Mouse (Mus musculus): Measurements from ENCODE around the gene B4galt5. TPM values are rescaled to one million over a fixed set of nuclear protein-coding genes. Genes with fewer than 3 reads are reported as not detected.

The B4galt5 gene
- polyA plus RNA-seq, 1 experiment from 2014 or later = 8.1 TPM

DNA sequence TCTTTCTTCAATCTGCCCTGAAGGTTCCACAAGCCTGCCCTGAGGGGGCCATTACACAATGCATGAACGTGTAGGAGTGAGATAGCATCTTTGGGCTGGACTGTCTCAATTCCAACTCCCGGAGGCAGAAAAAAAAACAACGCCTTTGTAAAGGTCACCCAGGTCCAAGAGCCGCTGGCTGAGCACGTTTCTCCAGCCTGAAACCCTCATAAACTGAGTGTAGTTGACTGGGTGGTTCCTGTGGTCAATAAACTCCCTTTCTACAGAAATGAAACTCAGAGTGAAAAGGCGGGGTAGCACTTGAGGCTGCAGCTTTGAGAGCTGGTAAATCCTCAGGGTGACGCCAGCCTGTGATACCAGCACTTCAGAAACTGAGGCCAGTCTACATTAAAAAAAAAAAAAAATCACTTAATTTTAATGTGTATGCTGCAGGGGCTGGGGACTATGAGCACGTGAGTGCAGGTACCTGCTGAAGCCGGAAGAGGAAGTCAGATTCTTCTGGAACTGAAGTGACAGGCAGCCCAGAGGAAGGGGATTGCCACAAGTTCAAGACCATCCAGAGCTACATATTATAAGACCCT lies 2.5 kb upstream of the B4galt5 start:
- no peak overlapping the region for H3K9ac ChIP-seq (ENCODE audit: low read length)
- H3K9me3 ChIP-seq (replicated peaks; ENCODE audit: control insufficient read depth, low read length) = no peaks in the 10 kb centered on the region
- H3K27ac ChIP-seq (ENCODE audit: low read length) = no peak overlapping the region
- no peaks in the 10 kb centered on the region for H3K27me3 ChIP-seq (ENCODE audit: control insufficient read depth, insufficient read depth, low read length)
- H3K36me3 ChIP-seq (ENCODE audit: control insufficient read depth, insufficient read depth) = no peaks in the 10 kb centered on the region
- H3K4me3 ChIP-seq (ENCODE audit: low read length) = no peak overlapping the region
- H3K4me1 ChIP-seq (ENCODE audit: control insufficient read depth, insufficient read depth, low read length) = peaks cover 15% of the 10 kb centered on the region
- ATAC-seq (replicated peaks; ENCODE audit: extremely low read depth, insufficient read depth, low FRiP score) = no peak
- WGBS = 51% methylated on average over 9 of the region's 9 CpGs
- no peak overlapping the region for H3K4me2 ChIP-seq (ENCODE audit: low read depth, low read length)

DNA sequence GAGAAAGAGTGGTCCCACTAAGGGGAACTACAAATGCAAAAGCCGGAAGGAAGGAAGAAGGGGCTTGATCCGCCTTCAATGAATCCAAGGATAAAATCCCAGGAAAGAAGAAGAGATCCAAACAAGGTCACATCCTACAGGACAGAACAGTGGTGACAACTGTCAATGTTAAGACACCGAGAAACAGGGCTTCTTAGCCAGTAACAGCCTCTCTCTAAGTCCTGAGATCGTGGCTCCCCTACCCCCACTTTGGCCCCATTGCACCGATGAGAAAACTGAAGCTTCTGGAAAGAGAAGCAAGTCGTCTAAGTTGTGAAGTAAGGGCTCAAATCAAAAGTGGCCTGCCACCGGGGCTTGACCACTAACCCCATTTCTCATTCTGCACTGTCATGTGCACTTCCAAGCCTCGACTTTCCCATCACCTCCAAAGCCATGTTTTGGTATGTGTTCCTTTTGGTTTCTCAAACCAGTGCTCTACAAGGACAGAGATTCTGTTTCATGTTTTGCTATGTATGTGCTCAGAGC lies 1.2 kb upstream of the B4galt5 start:
- no peak for ATAC-seq (replicated peaks; ENCODE audit: extremely low read depth, insufficient read depth, low FRiP score)
- Histone ChIP-seq H3K27me3 (ENCODE audit: control insufficient read depth, insufficient read depth, low read length) (no peaks in the 10 kb centered on the region), H3K4me2 (ENCODE audit: low read depth, low read length) (peak overlapping the region; percentile 87; the same call in 1 of the 2 replicates), H3K27ac (ENCODE audit: low read length) (no peak overlapping the region), H3K9me3 (replicated peaks; ENCODE audit: control insufficient read depth, low read length) (no peaks in the 10 kb centered on the region), H3K9ac (ENCODE audit: low read length) (no peak overlapping the region), H3K36me3 (ENCODE audit: control insufficient read depth, insufficient read depth) (no peaks in the 10 kb centered on the region), H3K4me1 (ENCODE audit: control insufficient read depth, insufficient read depth, low read length) (peaks cover 15% of the 10 kb centered on the region), H3K4me3 (ENCODE audit: low read length) (no peak overlapping the region)
- WGBS = 49% methylated on average over 8 of the region's 8 CpGs

DNA sequence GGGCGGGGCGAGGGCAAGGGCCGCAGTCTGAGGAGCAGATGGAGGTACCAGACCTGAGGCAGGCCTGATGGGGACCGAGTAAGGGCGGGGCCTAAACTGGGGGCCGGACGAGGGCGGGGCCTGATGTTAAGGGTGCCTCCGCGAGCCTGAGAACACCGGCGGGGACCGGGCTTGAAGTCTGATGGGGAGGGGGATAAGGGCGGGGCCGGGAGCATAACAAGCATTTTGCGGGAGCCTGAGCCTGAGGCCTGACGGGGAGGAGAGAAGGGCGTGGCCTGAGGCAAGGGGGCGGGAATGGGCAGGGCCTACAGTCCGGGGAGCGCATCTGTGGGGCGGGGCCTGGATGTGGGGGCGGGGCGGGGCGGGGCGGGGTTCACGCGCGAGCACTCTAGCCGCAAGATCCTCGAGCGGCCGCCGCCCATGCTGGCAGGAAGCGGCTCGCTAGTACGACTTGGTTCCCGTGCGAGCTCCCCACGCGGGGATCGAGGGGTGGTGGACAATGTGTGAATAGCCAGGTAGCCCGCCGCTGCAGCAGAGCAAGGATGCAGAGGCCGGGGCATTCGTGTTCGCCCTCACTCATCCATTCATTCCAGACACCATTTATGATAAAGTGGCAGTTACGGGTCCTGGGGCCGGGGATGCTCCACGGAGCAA lies 427 bp upstream of the B4galt5 start:
- WGBS = under 1% methylated on average over 40 of the region's 50 CpGs
- peak; percentile 95 for ATAC-seq (replicated peaks; ENCODE audit: extremely low read depth, insufficient read depth, low FRiP score)

DNA sequence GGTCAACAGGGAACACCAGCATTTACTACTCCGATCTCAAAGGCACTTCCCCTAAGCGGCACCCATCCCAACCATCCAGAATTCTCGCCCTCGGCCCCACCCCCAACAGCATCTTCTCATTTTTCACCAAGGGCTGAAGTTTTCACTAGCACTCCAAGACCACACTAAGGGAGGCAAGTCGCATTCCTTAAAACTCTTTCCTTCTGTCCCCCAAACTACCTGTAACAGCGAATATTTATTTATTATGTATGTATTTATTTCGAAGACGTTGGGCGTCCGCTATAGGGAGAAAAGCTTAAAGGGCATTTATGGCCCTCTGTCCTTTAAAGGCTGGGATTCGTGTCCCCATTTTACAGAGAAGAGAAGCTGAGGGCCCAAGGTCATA lies 1.0 kb downstream of the B4galt5 start:
- Histone ChIP-seq H3K27me3 (ENCODE audit: control insufficient read depth, insufficient read depth, low read length) (no peaks in the 10 kb centered on the region), H3K4me3 (ENCODE audit: low read length) (peak overlapping the region; percentile 90), H3K36me3 (ENCODE audit: control insufficient read depth, insufficient read depth) (no peaks in the 10 kb centered on the region), H3K27ac (ENCODE audit: low read length) (no peak overlapping the region), H3K4me1 (ENCODE audit: control insufficient read depth, insufficient read depth, low read length) (peaks cover 26% of the 10 kb centered on the region), H3K9me3 (replicated peaks; ENCODE audit: control insufficient read depth, low read length) (no peaks in the 10 kb centered on the region), H3K4me2 (ENCODE audit: low read depth, low read length) (peak overlapping the region; percentile 87), H3K9ac (ENCODE audit: low read length) (peak overlapping the region; percentile 92)
- WGBS = 13% methylated on average over 11 of the region's 11 CpGs
- ATAC-seq (replicated peaks; ENCODE audit: extremely low read depth, insufficient read depth, low FRiP score) = no peak

More for the DNA sequence above, 427 bp upstream of the B4galt5 start:
- Histone ChIP-seq H3K4me2 (ENCODE audit: low read depth, low read length) (peak overlapping the region; percentile 87), H3K27me3 (ENCODE audit: control insufficient read depth, insufficient read depth, low read length) (no peaks in the 10 kb centered on the region), H3K36me3 (ENCODE audit: control insufficient read depth, insufficient read depth) (no peaks in the 10 kb centered on the region), H3K4me3 (ENCODE audit: low read length) (peak overlapping the region; percentile 90), H3K9ac (ENCODE audit: low read length) (peak overlapping the region; percentile 63), H3K4me1 (ENCODE audit: control insufficient read depth, insufficient read depth, low read length) (peaks cover 15% of the 10 kb centered on the region), H3K27ac (ENCODE audit: low read length) (no peak overlapping the region), H3K9me3 (replicated peaks; ENCODE audit: control insufficient read depth, low read length) (no peaks in the 10 kb centered on the region)

DNA sequence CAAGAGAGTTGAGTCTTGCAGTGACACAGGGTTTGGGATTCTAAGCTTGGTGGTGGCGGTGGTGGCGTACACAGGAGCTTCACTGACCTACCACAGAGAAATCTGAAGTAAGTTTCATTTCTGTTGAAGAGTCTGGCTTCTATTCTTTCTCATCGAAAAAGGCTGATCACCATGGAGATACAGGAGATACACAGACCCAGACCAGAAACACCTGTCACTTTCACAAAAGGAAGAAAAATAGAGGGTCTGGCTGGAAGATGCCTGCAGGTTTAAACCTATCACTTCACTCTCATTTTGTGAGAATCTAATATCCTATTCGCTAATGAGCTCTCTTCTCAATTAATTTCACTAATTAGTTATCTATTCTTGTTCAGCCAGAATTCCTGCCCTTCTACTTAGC lies 1.6 kb downstream of the B4galt5 start:
- Histone ChIP-seq H3K4me3 (ENCODE audit: low read length) (peak overlapping the region; percentile 90), H3K4me1 (ENCODE audit: control insufficient read depth, insufficient read depth, low read length) (peaks cover 26% of the 10 kb centered on the region), H3K27me3 (ENCODE audit: control insufficient read depth, insufficient read depth, low read length) (no peaks in the 10 kb centered on the region), H3K4me2 (ENCODE audit: low read depth, low read length) (peak overlapping the region; percentile 87), H3K27ac (ENCODE audit: low read length) (no peak overlapping the region), H3K9ac (ENCODE audit: low read length) (no peak overlapping the region), H3K36me3 (ENCODE audit: control insufficient read depth, insufficient read depth) (no peaks in the 10 kb centered on the region), H3K9me3 (replicated peaks; ENCODE audit: control insufficient read depth, low read length) (no peaks in the 10 kb centered on the region)
- ATAC-seq (replicated peaks; ENCODE audit: extremely low read depth, insufficient read depth, low FRiP score) = no peak
- 85% methylated on average over 4 of the region's 4 CpGs for WGBS

DNA sequence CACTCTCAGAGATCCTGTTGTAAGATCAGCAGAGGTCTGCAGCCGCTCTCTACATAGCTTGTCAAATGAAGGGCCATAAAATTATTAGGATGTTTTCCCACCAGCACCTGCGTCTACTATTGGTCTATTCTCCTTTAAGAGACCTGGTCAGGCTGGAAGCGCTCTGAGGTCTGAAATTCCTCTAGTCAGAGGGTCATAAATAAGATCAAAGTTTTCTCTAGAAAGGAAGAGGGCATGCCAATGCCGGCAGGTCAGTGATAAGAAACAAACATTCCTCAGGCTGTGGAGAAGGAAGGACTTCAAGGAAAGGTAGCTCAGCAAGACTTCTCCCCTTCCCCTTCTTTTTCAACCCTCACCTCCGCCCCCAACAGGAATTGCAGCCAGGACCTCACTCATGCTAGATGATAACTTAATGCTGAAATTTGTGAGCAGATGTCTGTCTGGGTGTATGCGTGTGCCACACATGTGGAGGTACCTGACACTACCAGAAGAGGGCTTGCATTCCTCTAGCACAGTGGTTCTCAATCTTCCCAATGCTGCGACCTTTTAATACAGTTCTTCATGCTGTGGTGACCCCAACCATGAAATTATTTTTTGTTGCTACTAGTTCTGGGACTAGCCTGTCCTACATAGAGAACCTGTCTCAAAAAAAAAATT lies 3.3 kb downstream of the B4galt5 start:
- Histone ChIP-seq H3K4me1 (ENCODE audit: control insufficient read depth, insufficient read depth, low read length) (peaks cover 26% of the 10 kb centered on the region), H3K27ac (ENCODE audit: low read length) (no peak overlapping the region)
- ATAC-seq (replicated peaks; ENCODE audit: extremely low read depth, insufficient read depth, low FRiP score) = no peak

DNA sequence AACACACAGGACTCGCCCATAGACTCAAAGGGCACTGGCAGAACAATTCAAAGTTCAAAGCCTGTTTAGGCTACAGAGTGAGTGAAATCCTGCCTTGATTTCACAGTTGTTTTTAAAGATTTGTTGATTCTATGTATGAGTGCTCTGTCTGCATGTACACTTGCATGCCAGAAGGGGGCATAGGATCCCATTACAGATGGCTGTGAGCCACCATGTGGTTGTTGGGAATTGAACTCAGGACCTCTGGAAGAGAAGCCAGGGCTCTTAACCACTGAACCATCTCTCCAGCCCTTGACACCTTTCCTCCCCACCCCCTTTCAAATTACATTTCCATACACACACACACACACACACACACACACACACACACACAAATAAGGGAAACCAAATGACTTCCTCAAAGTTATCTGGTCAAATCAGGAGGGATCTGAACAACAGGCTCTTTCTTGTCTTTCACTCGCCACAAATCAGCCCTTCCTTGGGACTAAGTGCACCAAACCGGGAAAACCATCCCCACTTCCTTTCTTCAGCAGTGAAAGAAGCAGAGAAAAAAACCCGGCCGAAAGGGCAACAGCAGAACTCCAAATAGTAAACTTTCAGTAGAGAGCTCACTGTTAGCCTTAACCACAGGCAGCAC lies 4.0 kb downstream of the B4galt5 start:
- no peak overlapping the region for H3K4me2 ChIP-seq (ENCODE audit: low read depth, low read length)
- ATAC-seq (replicated peaks; ENCODE audit: extremely low read depth, insufficient read depth, low FRiP score) = no peak
- peaks cover 26% of the 10 kb centered on the region for H3K4me1 ChIP-seq (ENCODE audit: control insufficient read depth, insufficient read depth, low read length)
- H3K9ac ChIP-seq (ENCODE audit: low read length) = no peak overlapping the region
- 51% methylated on average over 5 of the region's 5 CpGs for WGBS
- H3K27me3 ChIP-seq (ENCODE audit: control insufficient read depth, insufficient read depth, low read length) = no peaks in the 10 kb centered on the region
- no peaks in the 10 kb centered on the region for H3K36me3 ChIP-seq (ENCODE audit: control insufficient read depth, insufficient read depth)
- H3K4me3 ChIP-seq (ENCODE audit: low read length) = no peak overlapping the region
- H3K27ac ChIP-seq (ENCODE audit: low read length) = no peak overlapping the region
- no peaks in the 10 kb centered on the region for H3K9me3 ChIP-seq (replicated peaks; ENCODE audit: control insufficient read depth, low read length)

More for the DNA sequence above, 3.3 kb downstream of the B4galt5 start:
- Histone ChIP-seq H3K27me3 (ENCODE audit: control insufficient read depth, insufficient read depth, low read length) (no peaks in the 10 kb centered on the region), H3K9ac (ENCODE audit: low read length) (no peak overlapping the region), H3K4me2 (ENCODE audit: low read depth, low read length) (no peak overlapping the region), H3K9me3 (replicated peaks; ENCODE audit: control insufficient read depth, low read length) (no peaks in the 10 kb centered on the region), H3K36me3 (ENCODE audit: control insufficient read depth, insufficient read depth) (no peaks in the 10 kb centered on the region), H3K4me3 (ENCODE audit: low read length) (no peak overlapping the region)
- 61% methylated on average over 7 of the region's 7 CpGs for WGBS

DNA sequence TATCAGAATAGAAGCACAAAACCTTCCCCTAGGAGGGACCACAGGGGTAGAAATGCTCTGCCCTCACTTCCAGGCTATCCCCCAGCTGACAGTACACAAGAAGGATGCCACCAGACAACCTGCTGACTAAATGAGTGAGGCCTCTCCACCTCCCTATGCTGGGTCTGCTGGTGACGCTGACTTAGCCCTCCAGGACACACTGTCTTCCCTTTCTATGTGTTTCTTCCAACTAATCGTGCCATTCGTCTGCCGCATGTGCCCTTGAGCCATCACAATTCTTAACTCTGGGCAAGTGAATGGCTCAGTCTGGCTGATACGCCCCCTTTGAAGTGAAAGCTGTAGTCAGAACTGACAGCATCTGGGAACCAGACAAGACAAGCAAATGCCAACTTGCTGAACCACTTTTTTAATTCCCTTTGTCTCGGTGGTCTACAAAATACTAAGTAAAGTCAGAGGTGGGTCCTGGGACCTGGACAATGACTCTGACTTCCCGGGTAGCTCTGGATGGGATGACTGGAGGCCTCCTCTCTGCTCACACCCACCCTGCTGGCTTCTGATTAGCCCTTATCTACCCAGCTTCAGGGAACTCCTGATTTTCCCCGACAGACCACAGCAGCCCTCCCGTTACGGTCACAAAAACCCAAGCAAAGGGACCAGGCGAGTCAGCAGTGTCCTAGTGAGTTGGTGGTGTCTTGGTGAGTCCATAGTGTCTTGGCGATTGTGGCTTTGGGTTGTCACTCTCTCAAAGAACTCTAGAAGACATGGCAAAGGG lies 5.4 kb downstream of the B4galt5 start:
- Histone ChIP-seq H3K4me2 (ENCODE audit: low read depth, low read length) (no peak overlapping the region), H3K4me3 (ENCODE audit: low read length) (no peak overlapping the region), H3K27ac (ENCODE audit: low read length) (no peak overlapping the region), H3K27me3 (ENCODE audit: control insufficient read depth, insufficient read depth, low read length) (no peaks in the 10 kb centered on the region), H3K4me1 (ENCODE audit: control insufficient read depth, insufficient read depth, low read length) (peaks cover 23% of the 10 kb centered on the region), H3K36me3 (ENCODE audit: control insufficient read depth, insufficient read depth) (no peaks in the 10 kb centered on the region), H3K9ac (ENCODE audit: low read length) (no peak overlapping the region), H3K9me3 (replicated peaks; ENCODE audit: control insufficient read depth, low read length) (no peaks in the 10 kb centered on the region)
- no peak for ATAC-seq (replicated peaks; ENCODE audit: extremely low read depth, insufficient read depth, low FRiP score)
- WGBS = 43% methylated on average over 12 of the region's 12 CpGs
